Mouse (Mus musculus) cortical plate, adult 2 months (tissue): ENCODE data around the gene Cfap70. TPM values are rescaled to one million over a fixed set of nuclear protein-coding genes. Genes with fewer than 3 reads are reported as not detected.

Experiments
- H3K27ac ChIP-seq: fragments of 200-500 bp; 2 replicates; pipeline ENCODE4 v1.5.1; 2012; ENCODE audit warnings: low read length, control low read depth, inconsistent platforms; ENCODE audit not compliant: insufficient read depth
- H3K4me1 ChIP-seq: fragments of 200-500 bp; 2 replicates; pipeline ENCODE4 v1.6.1; 2011; ENCODE audit warnings: low read length; ENCODE audit not compliant: control insufficient read depth, insufficient read depth
- H3K4me3 ChIP-seq: fragments of 200-500 bp; 2 replicates; pipeline ENCODE4 v1.5.1; 2011; ENCODE audit warnings: mild to moderate bottlenecking, low read length, control low read depth; ENCODE audit not compliant: insufficient read depth
- CTCF ChIP-seq: fragments of 200-500 bp; IDR thresholded peaks from 2 replicates; pipeline ENCODE4 v1.5.1; 2011; ENCODE audit warnings: mild to moderate bottlenecking, control low read depth, low read length; ENCODE audit not compliant: insufficient read depth; ENCODE audit errors: extremely low read depth
- POLR2A ChIP-seq: fragments of 200-500 bp; IDR thresholded peaks from 2 replicates; pipeline ENCODE4 v1.6.1; 2011; ENCODE audit warnings: mild to moderate bottlenecking, low read length, control low read depth; ENCODE audit not compliant: insufficient read depth; ENCODE audit errors: extremely low read depth
- polyA plus RNA-seq: library from polyadenylated mRNA; depleted of rRNA; stranded (reverse); fragments of >200 nt; gene quantifications from 2 replicates; pipeline ENCODE4 v1.2.3, GENCODE M21; 2012

The Cfap70 gene
- polyA plus RNA-seq, 1 experiment, result 1.5 TPM

- TF ChIP-seq CTCF (no peak), POLR2A (no peak)
- peaks cover 3% of the 10 kb centered on the region for H3K4me1 ChIP-seq
- no peak overlapping the region; the same call in 1 of the 2 replicates for H3K4me3 ChIP-seq
- H3K27ac ChIP-seq, result no peak overlapping the region
Measured at GRCm38 (mm10) chr14:20389446-20390079, 62.5 kb downstream of the Cfap70 start.

DNA sequence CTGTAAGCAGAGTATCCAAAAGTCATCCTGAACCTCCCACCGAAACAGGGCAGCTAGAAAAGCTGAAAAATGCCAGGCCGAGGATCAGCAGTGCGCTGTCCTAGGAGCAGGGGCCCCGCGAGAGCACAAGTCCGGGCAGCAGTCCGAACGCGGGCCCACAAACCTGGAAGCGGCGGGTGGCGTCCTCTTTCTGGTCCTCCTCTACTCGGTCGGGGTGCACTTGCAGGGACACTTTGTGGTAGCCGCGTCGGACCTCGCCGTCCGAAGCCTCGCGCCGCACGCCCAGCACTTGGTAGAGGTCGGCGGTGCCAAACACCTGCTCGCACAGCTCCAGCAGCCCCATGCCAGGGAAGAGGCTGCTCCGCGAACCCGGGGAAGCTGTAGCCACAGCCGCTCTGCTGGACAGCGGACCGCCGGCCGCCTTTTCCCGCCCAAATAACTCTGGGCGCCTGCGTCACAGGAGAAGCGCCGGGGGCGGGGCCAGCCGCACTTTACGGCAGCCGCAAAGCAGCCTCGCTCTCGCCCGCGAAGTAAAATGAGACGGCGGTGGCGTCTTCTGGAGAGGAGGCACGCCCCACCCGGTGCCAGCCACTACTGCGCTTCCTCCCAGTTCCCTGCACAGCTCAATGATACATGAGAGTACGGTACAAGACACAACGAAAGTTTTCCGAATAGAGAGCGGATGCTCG, 63.4 kb downstream of the Cfap70 start, which contains the start of gene Dnajc9:
TSS of gene Dnajc9 (minus strand) at position 470 of the 689 bp plus-strand sequence.
- H3K4me1 ChIP-seq, result peaks cover 3% of the 10 kb centered on the region
- TF ChIP-seq CTCF (no peak), POLR2A (peak; percentile 83)
- H3K4me3 ChIP-seq, result peak within 1 kb of the TSS; percentile 44
- no peak within 1 kb of the TSS for H3K27ac ChIP-seq

DNA sequence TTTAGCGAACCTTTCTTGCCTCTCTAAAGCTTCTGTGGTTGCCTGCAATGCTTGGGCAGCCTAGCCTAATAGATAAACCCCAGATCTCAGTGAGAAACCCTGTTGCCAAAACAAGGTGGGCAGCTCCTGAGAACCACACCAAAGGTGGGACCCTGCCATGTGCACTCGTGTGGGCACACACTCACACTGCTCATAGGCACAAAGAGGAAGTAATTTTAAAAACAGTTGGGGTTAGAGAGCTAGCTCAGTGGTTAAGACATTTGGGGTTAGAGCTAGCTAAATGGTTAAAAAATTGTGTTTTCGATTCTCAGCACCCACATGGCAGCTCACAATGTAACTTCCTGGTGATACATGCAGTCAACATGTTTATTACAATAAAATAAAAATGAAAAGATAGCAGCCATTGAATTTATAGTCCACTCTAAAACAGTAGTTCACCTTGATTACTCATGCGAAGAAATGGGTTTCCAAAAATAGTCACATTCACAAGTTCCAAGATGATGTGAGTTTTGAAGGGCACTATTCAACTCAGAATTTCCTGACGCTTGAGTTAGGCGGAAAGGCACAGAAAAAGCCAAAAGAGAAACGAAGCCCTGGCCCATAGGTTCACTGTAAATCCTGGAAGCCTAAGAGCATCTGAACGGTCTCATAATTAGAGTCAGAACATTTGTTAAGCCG, 72.1 kb downstream of the Cfap70 start:
- Histone ChIP-seq H3K4me3 (no peak overlapping the region), H3K27ac (no peak overlapping the region), H3K4me1 (no peaks in the 10 kb centered on the region)
- TF ChIP-seq POLR2A (no peak), CTCF (no peak)

DNA sequence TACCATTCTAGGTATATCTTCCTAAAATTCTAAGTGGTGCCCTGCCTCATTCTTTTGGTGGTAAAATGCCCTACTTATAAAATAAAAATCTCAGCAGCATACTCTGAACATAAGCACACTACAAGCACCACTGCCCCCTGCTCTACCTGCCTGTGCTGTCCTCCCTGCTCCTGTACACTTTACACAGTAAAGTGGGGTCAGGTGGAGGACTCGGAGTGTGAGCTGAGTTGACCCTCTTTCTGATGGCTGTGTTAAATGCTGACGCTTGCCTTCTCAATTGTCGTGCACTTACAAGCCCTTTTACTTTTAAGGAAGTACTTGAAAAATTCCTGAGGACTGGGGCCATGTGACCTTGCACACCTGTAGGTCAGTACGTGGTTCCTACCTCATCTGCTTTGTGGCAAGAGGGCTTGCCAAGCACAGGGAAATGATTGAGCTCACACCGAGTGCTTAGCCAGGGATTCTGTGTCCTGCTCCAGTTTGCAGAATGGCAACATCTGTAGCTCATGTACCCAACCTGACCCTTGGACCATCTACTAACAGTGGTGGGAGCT, 72.9 kb downstream of the Cfap70 start:
- Histone ChIP-seq H3K4me3 (no peak overlapping the region), H3K4me1 (no peaks in the 10 kb centered on the region), H3K27ac (no peak overlapping the region)
- TF ChIP-seq POLR2A (no peak), CTCF (no peak)

GRCm38 (mm10) chr14:20378313-20379061, 73.5 kb downstream of the Cfap70 start:
- Histone ChIP-seq H3K27ac (no peak overlapping the region), H3K4me3 (no peak overlapping the region), H3K4me1 (no peaks in the 10 kb centered on the region)
- TF ChIP-seq CTCF (peak; percentile 37), POLR2A (no peak)

- Histone ChIP-seq H3K27ac (no peak overlapping the region), H3K4me3 (no peak overlapping the region), H3K4me1 (no peaks in the 10 kb centered on the region)
- TF ChIP-seq CTCF (no peak), POLR2A (no peak)
Measured at GRCm38 (mm10) chr14:20377112-20377521, 74.9 kb downstream of the Cfap70 start.

DNA sequence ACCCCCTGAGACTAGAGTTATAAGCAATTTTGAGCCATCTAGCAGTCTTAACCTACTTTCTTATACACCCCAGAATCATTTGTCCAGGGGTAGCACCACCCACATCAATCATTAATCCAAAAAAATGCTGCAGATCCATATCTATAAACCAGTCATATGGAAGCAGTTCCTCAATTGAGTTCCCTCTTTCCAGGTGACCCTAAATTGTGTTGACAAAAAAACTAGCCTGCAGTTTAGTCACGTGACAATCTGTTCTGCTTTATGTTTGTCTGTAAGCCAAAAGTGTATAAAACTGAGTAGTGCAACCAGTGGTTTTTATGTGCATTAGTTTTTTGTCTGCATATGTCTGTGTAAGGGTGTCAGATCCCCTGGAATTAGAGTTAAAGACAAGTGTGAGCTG, 80.2 kb downstream of the Cfap70 start:
- Histone ChIP-seq H3K4me1 (no peaks in the 10 kb centered on the region), H3K27ac (no peak overlapping the region), H3K4me3 (no peak overlapping the region)
- TF ChIP-seq CTCF (no peak), POLR2A (no peak)

- TF ChIP-seq POLR2A (no peak), CTCF (no peak)
- no peaks in the 10 kb centered on the region for H3K4me1 ChIP-seq
- no peak overlapping the region for H3K4me3 ChIP-seq
- no peak overlapping the region for H3K27ac ChIP-seq
Measured at GRCm38 (mm10) chr14:20370798-20371197, 81.2 kb downstream of the Cfap70 start.

- TF ChIP-seq CTCF, result no peak
- no peak for TF ChIP-seq POLR2A
- Histone ChIP-seq H3K4me3 (no peak overlapping the region), H3K4me1 (no peaks in the 10 kb centered on the region), H3K27ac (no peak overlapping the region)
Measured at GRCm38 (mm10) chr14:20368271-20368670, 83.8 kb downstream of the Cfap70 start.
